Mouse (Mus musculus): ENCODE measurements around the gene Ascc2. TPM values are rescaled to one million over a fixed set of nuclear protein-coding genes. Genes with fewer than 3 reads are reported as not detected.

Ascc2 gene
- polyA plus RNA-seq, 1 experiment from 2014 or later = 35.9 TPM

GRCm38 (mm10) chr11:4685071-4685470 lies 47.5 kb downstream of the Ascc2 start:
- 51% methylated on average over 4 of the region's 4 CpGs for WGBS
- Histone ChIP-seq H3K27me3 (ENCODE audit: control insufficient read depth, insufficient read depth, low read depth, low read length) (no peaks in the 10 kb centered on the region), H3K4me3 (ENCODE audit: low read length) (no peak overlapping the region), H3K36me3 (ENCODE audit: control insufficient read depth, insufficient read depth, low read length) (peaks cover 21% of the 10 kb centered on the region), H3K9ac (ENCODE audit: low read length) (no peak overlapping the region), H3K27ac (ENCODE audit: low read length) (no peak overlapping the region), H3K4me2 (ENCODE audit: low read depth, low read length) (no peak overlapping the region), H3K9me3 (ENCODE audit: control insufficient read depth, low read length) (no peaks in the 10 kb centered on the region), H3K4me1 (replicated peaks; ENCODE audit: control insufficient read depth, insufficient read depth, low read length) (no peaks in the 10 kb centered on the region)
- ATAC-seq (ENCODE audit: low read depth) = peak; percentile 3; the same call in 1 of the 2 replicates

- 74% methylated on average over 5 of the region's 5 CpGs for WGBS
- no peak for ATAC-seq (ENCODE audit: low read depth)
Measured at GRCm38 (mm10) chr11:4685510-4685909, 48.0 kb downstream of the Ascc2 start.

DNA sequence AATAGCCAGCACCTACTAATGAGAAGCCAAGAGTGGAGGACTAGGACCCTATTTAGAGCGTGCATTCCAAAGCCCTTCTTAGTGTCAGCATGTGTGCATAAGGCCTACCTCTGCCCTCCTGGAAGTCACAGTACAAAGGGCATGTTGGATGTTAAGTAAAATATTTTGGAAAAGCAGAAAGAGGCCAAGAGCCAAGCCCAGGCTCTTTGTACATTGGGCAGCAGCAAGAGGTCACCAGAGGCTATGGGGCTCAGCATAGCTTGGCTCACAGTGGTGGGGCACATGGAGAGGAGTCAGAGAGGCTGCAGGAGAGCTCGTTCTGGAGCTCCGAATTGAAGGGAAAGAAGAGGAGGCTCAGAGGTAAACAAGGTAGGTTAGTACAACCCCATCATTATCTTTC lies 49.5 kb downstream of the Ascc2 start:
- WGBS = 71% methylated on average over 3 of the region's 3 CpGs
- Histone ChIP-seq H3K4me2 (ENCODE audit: low read depth, low read length) (no peak overlapping the region), H3K4me3 (ENCODE audit: low read length) (no peak overlapping the region), H3K36me3 (ENCODE audit: control insufficient read depth, insufficient read depth, low read length) (0 out of 2 replicates have a peak, but pooled peaks cover 9% of the 10 kb centered on the region), H3K27ac (ENCODE audit: low read length) (no peak overlapping the region), H3K9ac (ENCODE audit: low read length) (no peak overlapping the region), H3K4me1 (replicated peaks; ENCODE audit: control insufficient read depth, insufficient read depth, low read length) (0 out of 2 replicates have a peak, but pooled peaks cover 2% of the 10 kb centered on the region), H3K27me3 (ENCODE audit: control insufficient read depth, insufficient read depth, low read depth, low read length) (no peaks in the 10 kb centered on the region), H3K9me3 (ENCODE audit: control insufficient read depth, low read length) (no peaks in the 10 kb centered on the region)
- no peak for ATAC-seq (ENCODE audit: low read depth)

More at GRCm38 (mm10) chr11:4685510-4685909, 48.0 kb downstream of the Ascc2 start:
- Histone ChIP-seq H3K27me3 (ENCODE audit: control insufficient read depth, insufficient read depth, low read depth, low read length) (no peaks in the 10 kb centered on the region), H3K9me3 (ENCODE audit: control insufficient read depth, low read length) (no peaks in the 10 kb centered on the region), H3K27ac (ENCODE audit: low read length) (no peak overlapping the region), H3K9ac (ENCODE audit: low read length) (no peak overlapping the region), H3K4me1 (replicated peaks; ENCODE audit: control insufficient read depth, insufficient read depth, low read length) (no peaks in the 10 kb centered on the region), H3K36me3 (ENCODE audit: control insufficient read depth, insufficient read depth, low read length) (peaks cover 20% of the 10 kb centered on the region; the same call in 1 of the 2 replicates), H3K4me2 (ENCODE audit: low read depth, low read length) (no peak overlapping the region), H3K4me3 (ENCODE audit: low read length) (no peak overlapping the region)

DNA sequence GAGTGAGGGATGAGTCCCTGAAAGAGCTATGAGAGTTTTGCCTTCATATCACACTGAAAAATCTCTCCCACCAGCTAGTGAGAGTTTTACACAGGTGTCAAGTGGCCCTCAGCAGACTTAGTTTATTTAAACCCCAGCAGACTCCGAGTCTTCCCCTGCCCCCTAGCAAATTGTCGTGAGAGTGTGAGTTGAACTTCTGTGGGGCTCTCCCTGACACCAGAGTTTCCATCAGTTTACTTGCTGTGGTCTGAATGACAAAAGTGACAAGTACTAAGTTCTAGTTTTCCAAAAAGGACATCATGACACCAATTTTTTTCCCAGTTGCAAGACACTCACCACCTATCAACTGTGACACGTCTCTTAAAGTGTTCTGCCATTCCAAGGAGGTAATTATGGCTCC lies 50.3 kb downstream of the Ascc2 start:
- Histone ChIP-seq H3K27me3 (ENCODE audit: control insufficient read depth, insufficient read depth, low read depth, low read length) (no peaks in the 10 kb centered on the region), H3K9me3 (ENCODE audit: control insufficient read depth, low read length) (no peaks in the 10 kb centered on the region), H3K27ac (ENCODE audit: low read length) (no peak overlapping the region), H3K4me1 (replicated peaks; ENCODE audit: control insufficient read depth, insufficient read depth, low read length) (0 out of 2 replicates have a peak, but pooled peaks cover 2% of the 10 kb centered on the region), H3K36me3 (ENCODE audit: control insufficient read depth, insufficient read depth, low read length) (0 out of 2 replicates have a peak, but pooled peaks cover 8% of the 10 kb centered on the region), H3K4me3 (ENCODE audit: low read length) (no peak overlapping the region), H3K9ac (ENCODE audit: low read length) (no peak overlapping the region), H3K4me2 (ENCODE audit: low read depth, low read length) (no peak overlapping the region)
- 24% methylated on average over 3 of the region's 3 CpGs for WGBS
- ATAC-seq (ENCODE audit: low read depth) = no peak

DNA sequence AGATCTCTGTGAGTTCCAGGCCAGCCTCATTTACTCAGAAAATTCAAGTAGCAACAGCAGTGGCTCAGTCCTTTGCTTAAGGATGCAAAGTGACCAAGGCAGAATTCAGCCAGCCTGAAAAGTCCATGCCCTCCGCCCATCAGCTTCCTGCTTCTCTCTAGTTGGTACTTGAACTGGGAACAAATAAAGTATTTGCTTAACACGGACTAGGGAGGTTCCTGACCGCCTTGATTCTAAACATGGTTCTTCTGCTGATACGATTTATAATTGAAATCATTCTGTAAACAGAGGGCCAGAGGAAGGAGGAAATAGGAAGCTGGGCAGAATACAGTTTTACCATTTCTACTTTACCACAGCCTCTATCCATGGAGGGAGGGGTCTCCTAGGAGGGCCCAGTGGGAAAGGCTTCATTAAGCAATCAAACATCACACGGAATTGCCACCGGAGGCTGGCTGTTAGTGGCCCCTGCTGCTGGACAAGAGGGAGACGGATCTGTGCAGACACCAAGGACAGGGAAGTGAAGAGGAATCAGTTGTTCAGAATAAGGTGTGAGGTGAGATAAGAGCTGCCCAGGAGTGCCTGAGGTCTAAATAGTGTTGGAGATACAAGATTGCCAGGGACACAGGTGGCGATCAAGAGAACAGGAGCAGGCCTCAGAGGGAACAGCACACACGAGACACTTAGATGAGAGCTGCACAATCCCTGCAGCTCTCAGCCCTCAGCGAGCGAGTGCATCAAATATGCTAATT lies 51.3 kb downstream of the Ascc2 start:
- ATAC-seq (ENCODE audit: low read depth) = no peak
- no peak overlapping the region for H3K9ac ChIP-seq (ENCODE audit: low read length)
- 38% methylated on average over 11 of the region's 11 CpGs for WGBS
- no peak overlapping the region for H3K4me2 ChIP-seq (ENCODE audit: low read depth, low read length)
- H3K27ac ChIP-seq (ENCODE audit: low read length) = no peak overlapping the region
- H3K27me3 ChIP-seq (ENCODE audit: control insufficient read depth, insufficient read depth, low read depth, low read length) = no peaks in the 10 kb centered on the region
- H3K4me3 ChIP-seq (ENCODE audit: low read length) = no peak overlapping the region
- H3K4me1 ChIP-seq (replicated peaks; ENCODE audit: control insufficient read depth, insufficient read depth, low read length) = 0 out of 2 replicates have a peak, but pooled peaks cover 2% of the 10 kb centered on the region
- no peaks in the 10 kb centered on the region for H3K9me3 ChIP-seq (ENCODE audit: control insufficient read depth, low read length)
- 0 out of 2 replicates have a peak, but pooled peaks cover 4% of the 10 kb centered on the region for H3K36me3 ChIP-seq (ENCODE audit: control insufficient read depth, insufficient read depth, low read length)

DNA sequence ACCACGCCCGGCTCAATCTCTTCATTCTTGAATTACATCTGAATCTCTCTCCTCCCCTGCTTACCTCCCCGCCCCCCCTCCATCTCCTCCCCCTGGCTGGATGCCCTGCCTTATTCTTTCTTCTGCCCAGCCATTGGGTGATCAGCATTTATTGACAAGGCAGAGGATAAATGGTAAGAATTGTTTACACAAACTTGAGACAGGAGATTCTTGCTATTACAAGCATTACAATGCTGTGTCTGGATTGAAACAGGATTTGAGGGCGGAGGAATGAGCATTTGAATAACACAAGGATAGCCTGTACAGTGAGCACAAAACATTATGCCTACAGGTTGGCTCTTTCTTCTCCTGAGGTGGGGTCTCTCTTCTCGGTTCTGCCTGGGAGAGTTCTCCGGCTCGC lies 52.8 kb downstream of the Ascc2 start:
- H3K4me3 ChIP-seq (ENCODE audit: low read length) = no peak overlapping the region
- H3K27ac ChIP-seq (ENCODE audit: low read length) = no peak overlapping the region
- H3K4me1 ChIP-seq (replicated peaks; ENCODE audit: control insufficient read depth, insufficient read depth, low read length) = 0 out of 2 replicates have a peak, but pooled peaks cover 2% of the 10 kb centered on the region
- 77% methylated on average over 7 of the region's 7 CpGs for WGBS
- peaks cover 5% of the 10 kb centered on the region; the same call in 1 of the 2 replicates for H3K9me3 ChIP-seq (ENCODE audit: control insufficient read depth, low read length)
- no peaks in the 10 kb centered on the region for H3K36me3 ChIP-seq (ENCODE audit: control insufficient read depth, insufficient read depth, low read length)
- no peak overlapping the region for H3K4me2 ChIP-seq (ENCODE audit: low read depth, low read length)
- H3K27me3 ChIP-seq (ENCODE audit: control insufficient read depth, insufficient read depth, low read depth, low read length) = no peaks in the 10 kb centered on the region
- ATAC-seq (ENCODE audit: low read depth) = no peak
- H3K9ac ChIP-seq (ENCODE audit: low read length) = no peak overlapping the region

DNA sequence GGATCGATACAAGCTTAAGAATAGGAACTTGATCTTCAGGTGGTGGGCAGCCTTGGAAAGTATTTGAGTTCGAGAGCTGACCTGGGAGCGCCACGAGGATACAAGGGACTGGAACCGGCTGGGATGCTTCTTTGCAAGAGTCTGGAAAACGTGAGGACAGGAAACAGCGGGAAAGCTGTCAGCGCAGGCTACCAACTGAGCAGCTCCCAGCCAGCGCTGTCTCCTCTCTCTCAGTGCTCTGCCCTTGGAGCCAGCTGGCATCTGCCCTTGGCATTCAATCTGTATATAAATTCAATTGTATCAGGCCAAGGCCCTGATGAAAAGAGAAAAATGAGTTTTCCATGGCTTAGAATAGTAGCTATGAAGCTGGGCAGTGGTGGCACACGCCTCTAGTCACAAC lies 53.7 kb downstream of the Ascc2 start:
- Histone ChIP-seq H3K9ac (ENCODE audit: low read length) (no peak overlapping the region), H3K4me3 (ENCODE audit: low read length) (no peak overlapping the region), H3K9me3 (ENCODE audit: control insufficient read depth, low read length) (peaks cover 5% of the 10 kb centered on the region; the same call in 1 of the 2 replicates), H3K4me2 (ENCODE audit: low read depth, low read length) (no peak overlapping the region), H3K27ac (ENCODE audit: low read length) (0 out of 2 replicates have a peak overlapping the region, but pooled peaks have one; percentile 30), H3K4me1 (replicated peaks; ENCODE audit: control insufficient read depth, insufficient read depth, low read length) (0 out of 2 replicates have a peak, but pooled peaks cover 2% of the 10 kb centered on the region), H3K36me3 (ENCODE audit: control insufficient read depth, insufficient read depth, low read length) (no peaks in the 10 kb centered on the region), H3K27me3 (ENCODE audit: control insufficient read depth, insufficient read depth, low read depth, low read length) (no peaks in the 10 kb centered on the region)
- WGBS = 50% methylated on average over 10 of the region's 10 CpGs
- no peak for ATAC-seq (ENCODE audit: low read depth)

GRCm38 (mm10) chr11:4692162-4692561 lies 54.6 kb downstream of the Ascc2 start:
- no peak overlapping the region for H3K4me3 ChIP-seq (ENCODE audit: low read length)
- peaks cover 6% of the 10 kb centered on the region; the same call in 1 of the 2 replicates for H3K4me1 ChIP-seq (replicated peaks; ENCODE audit: control insufficient read depth, insufficient read depth, low read length)
- 83% methylated on average over 11 of the region's 11 CpGs for WGBS
- no peak for ATAC-seq (ENCODE audit: low read depth)
- H3K27ac ChIP-seq (ENCODE audit: low read length) = no peak overlapping the region
- H3K9ac ChIP-seq (ENCODE audit: low read length) = no peak overlapping the region
- no peak overlapping the region for H3K4me2 ChIP-seq (ENCODE audit: low read depth, low read length)
- peaks cover 5% of the 10 kb centered on the region; the same call in 1 of the 2 replicates for H3K9me3 ChIP-seq (ENCODE audit: control insufficient read depth, low read length)
- no peaks in the 10 kb centered on the region for H3K27me3 ChIP-seq (ENCODE audit: control insufficient read depth, insufficient read depth, low read depth, low read length)
- H3K36me3 ChIP-seq (ENCODE audit: control insufficient read depth, insufficient read depth, low read length) = no peaks in the 10 kb centered on the region
